Mouse (Mus musculus) liver, embryonic 16.5 days (tissue): ENCODE results near the gene Cdh8. TPM values are rescaled to one million over a fixed set of nuclear protein-coding genes. Genes with fewer than 3 reads are reported as not detected.
"Not testable (repeated sequence)": the region's sequence is repeated elsewhere in the genome, so short reads cannot be mapped to it uniquely, and the experiment has no call there.

Experiments
- ATAC-seq: fragments of 200-750 bp; cut with Nextera tagmentation; 2 replicates; pipeline ENCODE4 v1.8.0; 2017; ENCODE audit warnings: low read depth, mild to moderate bottlenecking, moderate number of reproducible peaks, moderate library complexity
- H3K27ac ChIP-seq: fragments of 300-500 bp; sonication (generic); 2 replicates; pipeline ENCODE4 v1.5.1; 2014; ENCODE audit warnings: mild to moderate bottlenecking, low read length
- H3K27me3 ChIP-seq: fragments of 300-500 bp; sonication (generic); 2 replicates; pipeline ENCODE4 v1.6.1; 2014; ENCODE audit warnings: low read depth, low read length, mixed read lengths; ENCODE audit not compliant: control insufficient read depth, insufficient read depth
- H3K36me3 ChIP-seq: fragments of 300-500 bp; sonication (generic); 2 replicates; pipeline ENCODE4 v1.6.1; 2014; ENCODE audit warnings: mild to moderate bottlenecking; ENCODE audit not compliant: control insufficient read depth, insufficient read depth
- H3K4me1 ChIP-seq: fragments of 300-500 bp; sonication (generic); 2 replicates; pipeline ENCODE4 v1.6.1; 2014; ENCODE audit warnings: low read depth, low read length, mixed read lengths; ENCODE audit not compliant: control insufficient read depth
- H3K4me2 ChIP-seq: fragments of 300-500 bp; sonication (generic); 2 replicates; pipeline ENCODE4 v1.6.1; 2014; ENCODE audit warnings: low read depth, low read length, mixed read lengths
- H3K4me3 ChIP-seq: fragments of 300-500 bp; sonication (generic); 2 replicates; pipeline ENCODE4 v1.5.1; 2014; ENCODE audit warnings: low read depth, mild to moderate bottlenecking, low read length
- H3K9ac ChIP-seq: fragments of 300-500 bp; sonication (generic); 2 replicates; pipeline ENCODE4 v1.6.1; 2014; ENCODE audit warnings: low read depth, low read length
- H3K9me3 ChIP-seq: fragments of 300-500 bp; sonication (generic); replicated peaks from 2 replicates; pipeline ENCODE4 v1.6.1; 2016; ENCODE audit warnings: low read length; ENCODE audit not compliant: control insufficient read depth
- WGBS: fragments of 180-500 bp; shearing (Covaris S2); extraction: QIAGEN DNeasy Blood & Tissue Kit; methylation state at CpG from one replicate; pipeline ENCODE4 v1.1.7; 2014; ENCODE audit not compliant: insufficient replicate concordance; 5-methylcytosine and 5-hydroxymethylcytosine counted together
- polyA plus RNA-seq: library from polyadenylated mRNA; unstranded; fragments of >200 nt; fragmentation: Nextera tagmentation; extraction: Ambion mirVana; gene quantifications from 2 replicates; pipeline ENCODE4 v1.2.1, GENCODE M21; 2015

The Cdh8 gene
- polyA plus RNA-seq, 1 experiment from 2014 or later = 0.04 TPM

GRCm38 (mm10) chr8:99205194-99205593 is 211.1 kb downstream of the Cdh8 start:
- H3K27me3 ChIP-seq = no peaks in the 10 kb centered on the region
- no peaks in the 10 kb centered on the region for H3K4me1 ChIP-seq
- no peak overlapping the region for H3K4me3 ChIP-seq
- WGBS = 62% methylated on average over 7 of the region's 7 CpGs
- no peaks in the 10 kb centered on the region for H3K36me3 ChIP-seq
- H3K9ac ChIP-seq = no peak overlapping the region
- no peak overlapping the region for H3K27ac ChIP-seq
- H3K9me3 ChIP-seq = no peaks in the 10 kb centered on the region
- no peak overlapping the region for H3K4me2 ChIP-seq
- ATAC-seq = no peak

GRCm38 (mm10) chr8:99190643-99191042 is 225.6 kb downstream of the Cdh8 start:
- Histone ChIP-seq H3K27ac (no peak overlapping the region), H3K4me1 (no peaks in the 10 kb centered on the region), H3K9ac (no peak overlapping the region), H3K9me3 (no peaks in the 10 kb centered on the region; the same call in 1 of the 2 replicates), H3K27me3 (no peaks in the 10 kb centered on the region), H3K36me3 (no peaks in the 10 kb centered on the region), H3K4me3 (no peak overlapping the region), H3K4me2 (no peak overlapping the region)
- WGBS = 43% methylated on average over 2 of the region's 2 CpGs
- ATAC-seq = no peak

GRCm38 (mm10) chr8:99186879-99187278 is 229.4 kb downstream of the Cdh8 start:
- Histone ChIP-seq H3K27ac (no peak overlapping the region), H3K27me3 (no peaks in the 10 kb centered on the region), H3K9me3 (no peaks in the 10 kb centered on the region), H3K4me1 (no peaks in the 10 kb centered on the region), H3K9ac (no peak overlapping the region), H3K4me3 (no peak overlapping the region), H3K4me2 (no peak overlapping the region), H3K36me3 (no peaks in the 10 kb centered on the region)
- WGBS = 77% methylated on average over 5 of the region's 5 CpGs
- ATAC-seq = no peak

- Histone ChIP-seq H3K27me3 (no peaks in the 10 kb centered on the region), H3K9me3 (no peaks in the 10 kb centered on the region), H3K4me3 (no peak overlapping the region), H3K9ac (no peak overlapping the region), H3K4me2 (no peak overlapping the region), H3K4me1 (no peaks in the 10 kb centered on the region), H3K27ac (no peak overlapping the region), H3K36me3 (no peaks in the 10 kb centered on the region)
- no peak for ATAC-seq
These were observed 232.1 kb downstream of the Cdh8 start for GRCm38 (mm10) chr8:99184186-99184585.

GRCm38 (mm10) chr8:99166966-99167365 is 249.3 kb downstream of the Cdh8 start:
- Histone ChIP-seq H3K36me3 (no peaks in the 10 kb centered on the region), H3K4me1 (no peaks in the 10 kb centered on the region), H3K9me3 (no peaks in the 10 kb centered on the region), H3K4me3 (no peak overlapping the region), H3K27ac (no peak overlapping the region), H3K4me2 (no peak overlapping the region), H3K9ac (no peak overlapping the region), H3K27me3 (no peaks in the 10 kb centered on the region)
- ATAC-seq = no peak
- WGBS = 42% methylated on average over 3 of the region's 3 CpGs

- Histone ChIP-seq H3K9me3 (no peaks in the 10 kb centered on the region), H3K4me3 (no peak overlapping the region), H3K9ac (no peak overlapping the region), H3K4me1 (no peaks in the 10 kb centered on the region), H3K27me3 (no peaks in the 10 kb centered on the region), H3K36me3 (no peaks in the 10 kb centered on the region), H3K4me2 (no peak overlapping the region), H3K27ac (no peak overlapping the region)
- ATAC-seq = no peak
- 42% methylated on average over 4 of the region's 4 CpGs for WGBS
These were observed 254.6 kb downstream of the Cdh8 start for GRCm38 (mm10) chr8:99161633-99162032.

GRCm38 (mm10) chr8:99145436-99145835 is 270.8 kb downstream of the Cdh8 start:
- H3K36me3 ChIP-seq = no peaks in the 10 kb centered on the region
- no peaks in the 10 kb centered on the region for H3K4me1 ChIP-seq
- no peak overlapping the region for H3K27ac ChIP-seq
- no peak overlapping the region for H3K4me2 ChIP-seq
- WGBS = 65% methylated on average over 6 of the region's 6 CpGs
- H3K9me3 ChIP-seq = no peaks in the 10 kb centered on the region
- no peak overlapping the region for H3K9ac ChIP-seq
- ATAC-seq = no peak
- no peaks in the 10 kb centered on the region for H3K27me3 ChIP-seq
- H3K4me3 ChIP-seq = no peak overlapping the region

- not testable (repeated sequence) for H3K27me3 ChIP-seq, H3K36me3 ChIP-seq, H3K4me3 ChIP-seq, ATAC-seq, H3K4me2 ChIP-seq, H3K4me1 ChIP-seq, H3K9me3 ChIP-seq, H3K27ac ChIP-seq, H3K9ac ChIP-seq
- 22% methylated on average over 1 of the region's 1 CpGs for WGBS
These were observed 271.5 kb downstream of the Cdh8 start for GRCm38 (mm10) chr8:99144761-99145160.

GRCm38 (mm10) chr8:99098453-99098852 is 317.8 kb downstream of the Cdh8 start:
- no peaks in the 10 kb centered on the region for H3K27me3 ChIP-seq
- H3K4me1 ChIP-seq = no peaks in the 10 kb centered on the region
- no peak overlapping the region for H3K4me3 ChIP-seq
- no peak overlapping the region for H3K27ac ChIP-seq
- no peaks in the 10 kb centered on the region for H3K9me3 ChIP-seq
- H3K9ac ChIP-seq = no peak overlapping the region
- ATAC-seq = no peak
- WGBS = 35% methylated on average over 2 of the region's 2 CpGs
- no peaks in the 10 kb centered on the region for H3K36me3 ChIP-seq
- no peak overlapping the region for H3K4me2 ChIP-seq

- no peak overlapping the region for H3K9ac ChIP-seq
- H3K9me3 ChIP-seq = no peaks in the 10 kb centered on the region
- no peaks in the 10 kb centered on the region for H3K4me1 ChIP-seq
- no peak overlapping the region for H3K4me3 ChIP-seq
- H3K27ac ChIP-seq = no peak overlapping the region
- no peak for ATAC-seq
- no peak overlapping the region for H3K4me2 ChIP-seq
- no peaks in the 10 kb centered on the region for H3K27me3 ChIP-seq
- H3K36me3 ChIP-seq = no peaks in the 10 kb centered on the region
These were observed 364.9 kb downstream of the Cdh8 start for GRCm38 (mm10) chr8:99051344-99051743.
